Mouse (Mus musculus): ENCODE data around the gene Mapk6. TPM values are rescaled to one million over a fixed set of nuclear protein-coding genes. Genes with fewer than 3 reads are reported as not detected.
"Not testable (repeated sequence)": the region's sequence is repeated elsewhere in the genome, so short reads cannot be mapped to it uniquely, and the experiment has no call there.

Gene Mapk6
- polyA plus RNA-seq, 1 experiment from 2014 or later = 28.9 TPM

- no peaks in the 10 kb centered on the region for H3K27me3 ChIP-seq (ENCODE audit: control insufficient read depth, insufficient read depth, low read length)
- H3K9me3 ChIP-seq (ENCODE audit: control insufficient read depth, low read length) = no peaks in the 10 kb centered on the region
- TF ChIP-seq CTCF (IDR thresholded peaks at IDR 0.05; ENCODE audit: low read depth) (no peak), EP300 (optimal IDR thresholded peaks at IDR 0.05) (no peak)
- H3K4me2 ChIP-seq (replicated peaks; ENCODE audit: low read depth) = no peak overlapping the region
- WGBS = 91% methylated on average over 9 of the region's 9 CpGs
- no peaks in the 10 kb centered on the region for H3K4me1 ChIP-seq (replicated peaks; ENCODE audit: control insufficient read depth, insufficient read depth)
- ATAC-seq (ENCODE audit: low FRiP score, low TSS enrichment) = no peak
- no peak for DNase-seq (ENCODE audit: low spot score)
- H3K27ac ChIP-seq (replicated peaks) = no peak overlapping the region
- H3K4me3 ChIP-seq (ENCODE audit: low read depth, low read length) = no peak overlapping the region
- H3K9ac ChIP-seq (ENCODE audit: low read length) = no peak overlapping the region
- no peaks in the 10 kb centered on the region for H3K36me3 ChIP-seq (ENCODE audit: control insufficient read depth, insufficient read depth, low read length)
Measured at GRCm38 (mm10) chr9:75375606-75376005, 34.2 kb downstream of the Mapk6 start.

- H3K4me3 ChIP-seq (ENCODE audit: low read depth, low read length) = no peak overlapping the region
- DNase-seq (ENCODE audit: low spot score) = no peak
- 69% methylated on average over 3 of the region's 3 CpGs for WGBS
- ATAC-seq (ENCODE audit: low FRiP score, low TSS enrichment) = no peak
- no peak overlapping the region for H3K4me2 ChIP-seq (replicated peaks; ENCODE audit: low read depth)
- no peaks in the 10 kb centered on the region for H3K4me1 ChIP-seq (replicated peaks; ENCODE audit: control insufficient read depth, insufficient read depth)
- no peaks in the 10 kb centered on the region for H3K36me3 ChIP-seq (ENCODE audit: control insufficient read depth, insufficient read depth, low read length)
- H3K27me3 ChIP-seq (ENCODE audit: control insufficient read depth, insufficient read depth, low read length) = no peaks in the 10 kb centered on the region
- no peaks in the 10 kb centered on the region for H3K9me3 ChIP-seq (ENCODE audit: control insufficient read depth, low read length)
- H3K9ac ChIP-seq (ENCODE audit: low read length) = no peak overlapping the region
- no peak for TF ChIP-seq CTCF (IDR thresholded peaks at IDR 0.05; ENCODE audit: low read depth)
- no peak for TF ChIP-seq EP300 (optimal IDR thresholded peaks at IDR 0.05)
- no peak overlapping the region for H3K27ac ChIP-seq (replicated peaks)
Measured at GRCm38 (mm10) chr9:75368779-75369178, 41.0 kb downstream of the Mapk6 start.

- DNase-seq (ENCODE audit: low spot score) = no peak
- Histone ChIP-seq H3K27ac (replicated peaks) (no peak overlapping the region), H3K36me3 (ENCODE audit: control insufficient read depth, insufficient read depth, low read length) (no peaks in the 10 kb centered on the region), H3K4me1 (replicated peaks; ENCODE audit: control insufficient read depth, insufficient read depth) (no peaks in the 10 kb centered on the region), H3K4me2 (replicated peaks; ENCODE audit: low read depth) (no peak overlapping the region), H3K4me3 (ENCODE audit: low read depth, low read length) (no peak overlapping the region), H3K9ac (ENCODE audit: low read length) (no peak overlapping the region), H3K27me3 (ENCODE audit: control insufficient read depth, insufficient read depth, low read length) (no peaks in the 10 kb centered on the region), H3K9me3 (ENCODE audit: control insufficient read depth, low read length) (no peaks in the 10 kb centered on the region)
- TF ChIP-seq EP300 (optimal IDR thresholded peaks at IDR 0.05) (no peak), CTCF (IDR thresholded peaks at IDR 0.05; ENCODE audit: low read depth) (no peak)
- 58% methylated on average over 5 of the region's 5 CpGs for WGBS
- no peak; the same call in 1 of the 2 replicates for ATAC-seq (ENCODE audit: low FRiP score, low TSS enrichment)
Measured at GRCm38 (mm10) chr9:75366191-75366590, 43.6 kb downstream of the Mapk6 start.

- Histone ChIP-seq H3K27ac (replicated peaks) (no peak overlapping the region), H3K9me3 (ENCODE audit: control insufficient read depth, low read length) (no peaks in the 10 kb centered on the region), H3K27me3 (ENCODE audit: control insufficient read depth, insufficient read depth, low read length) (no peaks in the 10 kb centered on the region), H3K9ac (ENCODE audit: low read length) (no peak overlapping the region), H3K36me3 (ENCODE audit: control insufficient read depth, insufficient read depth, low read length) (no peaks in the 10 kb centered on the region), H3K4me2 (replicated peaks; ENCODE audit: low read depth) (no peak overlapping the region), H3K4me3 (ENCODE audit: low read depth, low read length) (no peak overlapping the region), H3K4me1 (replicated peaks; ENCODE audit: control insufficient read depth, insufficient read depth) (no peaks in the 10 kb centered on the region)
- DNase-seq (ENCODE audit: low spot score) (no peak), ATAC-seq (ENCODE audit: low FRiP score, low TSS enrichment) (no peak)
- 87% methylated on average over 4 of the region's 4 CpGs for WGBS
- TF ChIP-seq EP300 (optimal IDR thresholded peaks at IDR 0.05) = no peak
Measured at GRCm38 (mm10) chr9:75365195-75365594, 44.6 kb downstream of the Mapk6 start.

- 56% methylated on average over 7 of the region's 7 CpGs for WGBS
- ATAC-seq (ENCODE audit: low FRiP score, low TSS enrichment); H3K4me3 ChIP-seq (ENCODE audit: low read depth, low read length); H3K27me3 ChIP-seq (ENCODE audit: control insufficient read depth, insufficient read depth, low read length); H3K9me3 ChIP-seq (ENCODE audit: control insufficient read depth, low read length); H3K4me1 ChIP-seq (replicated peaks; ENCODE audit: control insufficient read depth, insufficient read depth); H3K9ac ChIP-seq (ENCODE audit: low read length); H3K36me3 ChIP-seq (ENCODE audit: control insufficient read depth, insufficient read depth, low read length); H3K4me2 ChIP-seq (replicated peaks; ENCODE audit: low read depth); DNase-seq (ENCODE audit: low spot score); H3K27ac ChIP-seq (replicated peaks): not testable (repeated sequence)
Measured at GRCm38 (mm10) chr9:75363702-75364101, 46.1 kb downstream of the Mapk6 start.

GRCm38 (mm10) chr9:75363001-75363400 is 46.8 kb downstream of the Mapk6 start:
- 66% methylated on average over 5 of the region's 5 CpGs for WGBS
- Histone ChIP-seq H3K4me1 (replicated peaks; ENCODE audit: control insufficient read depth, insufficient read depth) (no peaks in the 10 kb centered on the region), H3K27me3 (ENCODE audit: control insufficient read depth, insufficient read depth, low read length) (no peaks in the 10 kb centered on the region), H3K27ac (replicated peaks) (no peak overlapping the region), H3K4me3 (ENCODE audit: low read depth, low read length) (no peak overlapping the region), H3K36me3 (ENCODE audit: control insufficient read depth, insufficient read depth, low read length) (no peaks in the 10 kb centered on the region), H3K9ac (ENCODE audit: low read length) (no peak overlapping the region), H3K9me3 (ENCODE audit: control insufficient read depth, low read length) (no peaks in the 10 kb centered on the region), H3K4me2 (replicated peaks; ENCODE audit: low read depth) (no peak overlapping the region)
- ATAC-seq (ENCODE audit: low FRiP score, low TSS enrichment) (no peak), DNase-seq (ENCODE audit: low spot score) (no peak)
- no peak for TF ChIP-seq CTCF (IDR thresholded peaks at IDR 0.05; ENCODE audit: low read depth)
- TF ChIP-seq EP300 (optimal IDR thresholded peaks at IDR 0.05) = no peak
